Mouse (Mus musculus) naive thymus-derived CD4-positive, alpha-beta T cell, adult 2 months (primary cell): ENCODE results near the gene Cx3cl1.

Experiments used
- DNase-seq: peaks from one replicate; pipeline ENCODE4 v3.0.0-alpha.2; 2011; ENCODE audit warnings: low read depth

Cx3cl1 gene

GRCm38 (mm10) chr8:94801293-94802095 is 29.7 kb downstream of the Cx3cl1 start:
- no peak for DNase-seq

DNA sequence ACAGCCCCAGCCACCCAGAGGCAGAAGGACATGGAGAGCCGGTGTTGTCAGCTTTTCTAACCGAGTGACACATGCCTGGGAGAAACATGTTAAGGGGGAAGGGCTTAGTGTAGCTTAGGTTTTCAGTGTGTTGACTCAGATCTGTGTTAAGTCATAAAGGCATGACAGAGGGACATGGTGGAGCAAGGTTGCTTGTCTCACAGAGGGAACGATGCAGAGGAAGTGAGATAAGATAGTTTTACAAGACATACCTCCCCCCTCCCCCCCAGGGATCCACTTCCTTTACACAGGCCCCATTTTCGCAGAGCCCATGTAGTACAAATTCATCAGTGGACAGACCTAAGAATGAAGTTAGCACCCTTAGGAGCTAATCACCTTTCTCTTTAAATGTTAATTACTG is 30.6 kb downstream of the Cx3cl1 start:
- DNase-seq = peak; percentile 64

GRCm38 (mm10) chr8:94803551-94803950 is 31.7 kb downstream of the Cx3cl1 start:
- no peak for DNase-seq

- DNase-seq = no peak
These were observed 32.9 kb downstream of the Cx3cl1 start for GRCm38 (mm10) chr8:94804546-94805340.

DNA sequence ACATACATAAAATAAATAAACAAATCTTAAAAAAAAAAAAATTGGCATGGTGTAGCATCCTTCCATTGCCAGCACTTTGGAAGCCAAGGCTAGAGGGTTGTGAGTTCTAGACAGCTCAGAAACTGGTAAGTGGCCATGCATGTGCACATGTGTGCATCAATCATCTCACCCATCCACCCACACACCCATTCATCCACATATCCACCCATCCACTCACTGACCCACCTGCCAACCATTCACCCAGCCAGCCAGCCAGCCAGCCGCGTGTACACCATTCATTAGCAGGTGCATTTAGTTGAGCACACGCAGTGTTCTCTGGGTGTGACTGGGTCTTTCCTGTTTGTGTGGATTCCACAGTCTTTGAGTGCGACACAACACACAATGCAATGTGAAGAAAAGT is 34.0 kb downstream of the Cx3cl1 start:
- no peak for DNase-seq

GRCm38 (mm10) chr8:94807506-94807905 is 35.7 kb downstream of the Cx3cl1 start:
- DNase-seq = no peak

DNA sequence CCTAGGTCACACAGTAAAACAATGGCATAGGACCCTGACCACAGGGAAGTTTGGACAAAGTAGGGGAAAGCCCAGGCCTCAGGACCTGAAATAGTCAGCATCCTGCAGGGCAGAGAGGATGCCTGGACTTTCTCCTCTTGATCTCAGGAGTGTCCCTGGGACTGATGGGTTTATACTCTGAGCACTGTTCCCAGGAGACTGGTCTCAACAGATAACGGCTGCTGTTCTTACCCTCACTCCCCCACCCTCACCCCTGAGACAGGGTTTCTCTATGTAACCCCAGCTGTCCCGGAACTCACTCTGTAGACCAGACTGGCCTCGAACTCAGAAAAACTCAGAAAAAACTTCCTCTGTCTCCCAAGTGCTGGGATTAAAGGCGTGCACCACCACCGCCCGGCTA is 36.6 kb downstream of the Cx3cl1 start:
- no peak for DNase-seq

DNA sequence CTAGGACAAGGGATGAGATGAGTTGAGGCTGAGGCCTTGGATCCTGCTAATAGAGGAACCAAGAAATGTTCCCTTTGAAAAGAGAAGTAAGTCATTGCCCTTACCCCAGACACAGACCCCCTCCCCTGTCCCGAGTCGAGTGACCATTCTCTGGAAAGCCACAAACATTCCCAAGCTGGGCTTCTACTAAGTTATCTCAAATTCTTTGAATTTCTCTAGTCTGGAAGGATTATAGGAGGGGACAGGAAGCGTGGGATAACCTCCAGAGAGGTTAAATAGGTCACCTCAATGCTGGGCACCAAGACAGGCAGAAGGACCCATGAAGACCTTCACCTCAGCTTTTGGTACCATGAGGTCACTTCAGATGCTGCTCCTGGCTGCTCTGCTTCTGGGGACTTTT is 38.3 kb downstream of the Cx3cl1 start, which contains the start of gene Ccl17:
Gene Ccl17 (plus strand): TSS at position 301 of the 400 bp plus-strand sequence.
- DNase-seq = no peak

- DNase-seq = no peak
These were observed 39.0 kb downstream of the Cx3cl1 start for GRCm38 (mm10) chr8:94810855-94811254.

- DNase-seq = no peak
These were observed 39.8 kb downstream of the Cx3cl1 start for GRCm38 (mm10) chr8:94811654-94812053.

- peak; percentile 92 for DNase-seq
These were observed 40.9 kb downstream of the Cx3cl1 start for GRCm38 (mm10) chr8:94812645-94813098.

DNA sequence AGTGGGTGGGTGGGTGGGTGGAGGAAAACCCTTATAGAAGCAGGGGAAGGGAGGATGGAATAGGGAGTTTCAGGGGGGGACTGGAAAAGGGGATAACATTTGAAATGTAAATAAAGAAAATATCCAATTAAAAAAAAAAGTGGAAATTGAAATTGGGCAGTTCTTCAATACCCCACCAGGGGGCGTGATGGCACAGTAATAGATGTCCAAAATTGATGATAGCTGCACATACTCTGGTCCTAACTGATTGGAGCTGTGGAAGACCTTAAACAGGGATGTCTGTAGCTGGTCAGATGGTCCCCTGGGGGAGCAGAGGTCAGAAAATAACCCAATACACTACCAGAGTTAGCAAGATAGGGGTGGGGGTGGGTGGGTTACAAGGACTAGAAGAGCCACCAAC is 42.7 kb downstream of the Cx3cl1 start:
- peak; percentile 65 for DNase-seq

GRCm38 (mm10) chr8:94817933-94818332 is 46.1 kb downstream of the Cx3cl1 start:
- peak; percentile 35 for DNase-seq

GRCm38 (mm10) chr8:94819671-94820179 is 47.9 kb downstream of the Cx3cl1 start:
- DNase-seq = no peak

DNA sequence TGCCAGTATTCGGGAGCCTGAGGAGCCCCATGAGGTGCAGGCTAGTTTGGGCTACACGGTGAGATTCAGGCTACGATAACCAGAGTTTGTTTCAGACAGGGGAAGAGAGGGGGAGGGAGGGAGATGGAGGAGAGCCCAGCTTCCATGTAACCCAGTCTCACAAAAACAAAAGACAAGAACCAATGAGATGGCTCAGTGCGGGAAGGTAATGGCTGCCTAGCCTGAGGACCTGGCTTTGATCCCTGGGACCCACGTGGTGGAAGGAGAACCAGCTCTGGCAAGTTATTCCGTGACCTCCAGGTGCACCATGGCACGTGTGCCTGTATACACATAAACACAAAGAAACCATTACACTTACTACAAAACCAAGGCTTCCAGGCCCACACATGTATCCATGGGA is 48.7 kb downstream of the Cx3cl1 start:
- no peak for DNase-seq

GRCm38 (mm10) chr8:94821381-94821780 is 49.6 kb downstream of the Cx3cl1 start:
- DNase-seq = no peak

GRCm38 (mm10) chr8:94822637-94823560 is 51.1 kb downstream of the Cx3cl1 start:
- peak; percentile 54 for DNase-seq

DNA sequence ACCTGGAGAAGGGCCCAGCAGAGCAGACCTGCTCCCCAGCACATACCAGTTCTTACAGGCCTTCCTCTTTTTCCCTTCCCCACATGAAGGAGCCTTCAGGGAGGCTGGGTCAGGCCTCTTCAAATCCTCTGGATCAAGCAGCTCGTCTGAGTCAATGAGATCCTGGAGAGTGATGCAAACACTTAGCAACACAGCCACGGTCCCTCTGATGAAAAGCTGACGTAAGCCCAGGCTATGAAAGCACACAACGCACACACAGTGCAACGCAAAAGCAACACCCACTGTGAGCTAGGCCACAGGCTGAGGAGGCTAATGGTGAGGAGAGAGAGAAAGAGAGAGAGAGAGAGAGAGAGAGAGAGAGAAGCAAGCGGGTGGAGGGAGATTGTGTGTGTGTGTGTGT is 53.4 kb downstream of the Cx3cl1 start:
- no peak for DNase-seq

- DNase-seq = no peak
These were observed 54.4 kb downstream of the Cx3cl1 start for GRCm38 (mm10) chr8:94826210-94826609.

DNA sequence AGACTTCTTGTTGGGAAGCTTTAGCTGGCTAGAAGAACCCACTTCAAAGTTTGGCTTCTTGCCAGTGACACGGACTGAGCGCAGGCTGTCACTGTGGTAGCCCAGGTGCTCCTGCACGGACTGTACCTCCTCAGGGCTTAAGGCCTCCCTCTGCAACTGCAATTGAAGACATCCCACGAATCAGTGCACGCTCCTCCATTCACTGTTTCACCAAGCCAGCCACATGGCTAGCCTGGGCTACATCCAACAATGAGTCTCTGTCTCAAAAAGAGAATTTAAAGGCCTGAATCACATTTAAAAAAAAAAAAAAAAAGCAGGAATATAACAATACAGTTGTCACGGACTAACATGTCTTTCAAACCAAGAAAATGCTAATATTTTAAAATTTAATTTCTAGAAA is 56.5 kb downstream of the Cx3cl1 start:
- DNase-seq = no peak
